Mouse (Mus musculus) right cerebral cortex, postnatal 10 days (tissue): ENCODE data around the gene Cttnbp2nl.

Experiments
- DNase-seq, 2 experiments: peaks; one replicate each; pipeline ENCODE4 v3.0.0; 2021; ENCODE audit warnings: low spot score in 2 of 2

The Cttnbp2nl gene

GRCm38 (mm10) chr3:105014908-105015307 is 38.0 kb downstream of the Cttnbp2nl start:
- DNase-seq, result no peak

- DNase-seq, result no peak
These were observed 40.1 kb downstream of the Cttnbp2nl start for GRCm38 (mm10) chr3:105012696-105013313.

GRCm38 (mm10) chr3:105011883-105012282 is 41.1 kb downstream of the Cttnbp2nl start:
- no peak for DNase-seq

GRCm38 (mm10) chr3:105010681-105011339 is 42.1 kb downstream of the Cttnbp2nl start:
- DNase-seq, result no peak

- DNase-seq, result no peak
These were observed 44.9 kb downstream of the Cttnbp2nl start for GRCm38 (mm10) chr3:105008070-105008469.

GRCm38 (mm10) chr3:105006101-105006500 is 46.8 kb downstream of the Cttnbp2nl start:
- no peak for DNase-seq

GRCm38 (mm10) chr3:105005561-105006065 is 47.3 kb downstream of the Cttnbp2nl start:
- DNase-seq, result peak; percentile 51 to 52

- no peak for DNase-seq
These were observed 47.9 kb downstream of the Cttnbp2nl start for GRCm38 (mm10) chr3:105005011-105005410.

- peak; percentile 77 to 79 for DNase-seq
These were observed 48.9 kb downstream of the Cttnbp2nl start for GRCm38 (mm10) chr3:105003960-105004463.

- no peak for DNase-seq
These were observed 51.6 kb downstream of the Cttnbp2nl start for GRCm38 (mm10) chr3:105001374-105001773.

GRCm38 (mm10) chr3:105000561-105000960 is 52.4 kb downstream of the Cttnbp2nl start:
- no peak for DNase-seq

GRCm38 (mm10) chr3:104997563-104997962 is 55.4 kb downstream of the Cttnbp2nl start:
- DNase-seq, result no peak

GRCm38 (mm10) chr3:104995707-104996106 is 57.2 kb downstream of the Cttnbp2nl start:
- no peak for DNase-seq

GRCm38 (mm10) chr3:104994415-104994841 is 58.5 kb downstream of the Cttnbp2nl start:
- no peak for DNase-seq

- peak; percentile 70 to 82 for DNase-seq
These were observed 59.1 kb downstream of the Cttnbp2nl start for GRCm38 (mm10) chr3:104993800-104994199.

- peak; percentile 90 to 94 for DNase-seq
These were observed 60.1 kb downstream of the Cttnbp2nl start for GRCm38 (mm10) chr3:104992709-104993388.

- peak in 1 of 2 experiments; percentile 20 for DNase-seq
These were observed 61.2 kb downstream of the Cttnbp2nl start for GRCm38 (mm10) chr3:104991703-104992102.

GRCm38 (mm10) chr3:104987884-104988283 is 65.1 kb downstream of the Cttnbp2nl start:
- peak in 1 of 2 experiments; percentile 11 for DNase-seq

- peak in 1 of 2 experiments; percentile 11 for DNase-seq
These were observed 73.2 kb downstream of the Cttnbp2nl start for GRCm38 (mm10) chr3:104979735-104980134.

- peak; percentile 83 to 90 for DNase-seq
These were observed 85.2 kb downstream of the Cttnbp2nl start for GRCm38 (mm10) chr3:104967548-104968300.

- DNase-seq, result peak in 1 of 2 experiments; percentile 19
These were observed 86.9 kb downstream of the Cttnbp2nl start for GRCm38 (mm10) chr3:104965991-104966554.
